Mouse (Mus musculus): ENCODE data around the gene Cnfn. TPM values are rescaled to one million over a fixed set of nuclear protein-coding genes. Genes with fewer than 3 reads are reported as not detected.

The Cnfn gene
- total RNA-seq (2023): not detected

GRCm38 (mm10) chr7:25369058-25369749 is at the start of gene Cnfn:
Gene Cnfn, minus strand, starts transcription at chr7:25369724.

GRCm38 (mm10) chr7:25412833-25413441 is 43.4 kb upstream of the Cnfn start, which contains the start of gene Cxcl17:
Gene Cxcl17, minus strand, starts transcription at chr7:25412886.

GRCm38 (mm10) chr7:25398610-25399009 is 29.1 kb upstream of the Cnfn start, which contains the start of gene Lipe:
Gene Lipe, minus strand, starts transcription at chr7:25398710.

Other genes with a start within 250 kb of the Cnfn start
- gene Pou2f2, start 190.0 kb downstream of the Cnfn start, total RNA-seq (2023): 100 to 1,000 TPM; 211 to 226 TPM
- gene Dedd2, start 149.1 kb downstream of the Cnfn start, total RNA-seq (2023): 10 to 100 TPM; 72.0 to 99.0 TPM
- 10 to 100 TPM; 15.8 to 18.2 TPM for gene Zfp526, start 148.3 kb downstream of the Cnfn start, total RNA-seq (2023)
- 10 to 100 TPM; 90.4 to 94.6 TPM for gene Gsk3a, start 131.9 kb downstream of the Cnfn start, total RNA-seq (2023)
- 10 to 100 TPM; 19.0 to 23.4 TPM for gene Erf, start 119.0 kb downstream of the Cnfn start, total RNA-seq (2023)
- 100 to 1,000 TPM; 334 to 343 TPM for gene Cic, start 102.0 kb downstream of the Cnfn start, total RNA-seq (2023)
- gene Pafah1b3, start 71.7 kb downstream of the Cnfn start, total RNA-seq (2023): 10 to 100 TPM; 56.9 to 65.6 TPM
- gene Prr19, start 68.3 kb downstream of the Cnfn start, total RNA-seq (2023): under 1 TPM in 1 of 2 experiments, not detected in 1; 0.44 TPM
- gene Tmem145, start 63.6 kb downstream of the Cnfn start, total RNA-seq (2023): not detected
- 1 to 10 TPM; 1.6 to 2.5 TPM for gene Megf8, start 52.6 kb downstream of the Cnfn start, total RNA-seq (2023)
- 10 to 100 TPM; 36.6 to 43.5 TPM for gene Lipe, start 29.0 kb upstream of the Cnfn start, total RNA-seq (2023)
- gene Cxcl17, start 43.2 kb upstream of the Cnfn start, total RNA-seq (2023): not detected
- gene Ceacam1, start 107.9 kb upstream of the Cnfn start, total RNA-seq (2023): 10 to 100 TPM; 61.2 to 62.6 TPM
- gene Ceacam2, start 170.1 kb upstream of the Cnfn start, total RNA-seq (2023): 10 to 100 TPM; 10.9 to 13.3 TPM
- gene Erich4, start 246.2 kb upstream of the Cnfn start, total RNA-seq (2023): not detected
- 100 to 1,000 TPM; 110 to 124 TPM for gene Dmac2, start 249.7 kb upstream of the Cnfn start, total RNA-seq (2023)

All from B cell, adult 67 days (primary cell).